Mouse (Mus musculus): Measurements from ENCODE around the gene Tmem184b. TPM values are rescaled to one million over a fixed set of nuclear protein-coding genes. Genes with fewer than 3 reads are reported as not detected.
A peak's percentile ranks its signal among the peaks of the same experiment; 100 is the strongest.

Gene Tmem184b
- polyA plus RNA-seq, 1 experiment, result 69.0 TPM

- 62% methylated on average over 6 of the region's 6 CpGs for WGBS
- H3K4me1 ChIP-seq (ENCODE audit: control insufficient read depth, insufficient read depth, low read length), result peaks cover 13% of the 10 kb centered on the region
- H3K4me3 ChIP-seq (ENCODE audit: insufficient read depth, low read depth, low read length), result no peak overlapping the region
These were observed 80.2 kb downstream of the Tmem184b start for GRCm38 (mm10) chr15:79322991-79323790.

GRCm38 (mm10) chr15:79322281-79322990, 80.9 kb downstream of the Tmem184b start:
- peaks cover 13% of the 10 kb centered on the region for H3K4me1 ChIP-seq (ENCODE audit: control insufficient read depth, insufficient read depth, low read length)
- no peaks in the 10 kb centered on the region for H3K36me3 ChIP-seq (ENCODE audit: control insufficient read depth, insufficient read depth, low read length)
- DNase-seq, result peak; percentile 31
- no peak for TF ChIP-seq CTCF (conservative IDR thresholded peaks at IDR 0.05; ENCODE audit: insufficient read depth, insufficient read length, low read depth, low read length)
- no peak for TF ChIP-seq POLR2A (IDR thresholded peaks at IDR 0.05; ENCODE audit: low read depth, low read length)
- H3K4me3 ChIP-seq (ENCODE audit: insufficient read depth, low read depth, low read length), result no peak overlapping the region
- WGBS, result 54% methylated on average over 11 of the region's 11 CpGs
- H3K27ac ChIP-seq (ENCODE audit: insufficient read depth, low read depth, low read length), result peak overlapping the region; percentile 65; the same call in 1 of the 2 replicates
- no peaks in the 10 kb centered on the region for H3K27me3 ChIP-seq (replicated peaks; ENCODE audit: control insufficient read depth, insufficient read depth, low read length)

More at GRCm38 (mm10) chr15:79322991-79323790, 80.2 kb downstream of the Tmem184b start:
- TF ChIP-seq POLR2A (IDR thresholded peaks at IDR 0.05; ENCODE audit: low read depth, low read length) (no peak), CTCF (conservative IDR thresholded peaks at IDR 0.05; ENCODE audit: insufficient read depth, insufficient read length, low read depth, low read length) (no peak)
- no peaks in the 10 kb centered on the region for H3K27me3 ChIP-seq (replicated peaks; ENCODE audit: control insufficient read depth, insufficient read depth, low read length)
- H3K27ac ChIP-seq (ENCODE audit: insufficient read depth, low read depth, low read length), result peak overlapping the region; percentile 65; the same call in 1 of the 2 replicates
- H3K36me3 ChIP-seq (ENCODE audit: control insufficient read depth, insufficient read depth, low read length), result no peaks in the 10 kb centered on the region
- DNase-seq, result peak; percentile 94

DNA sequence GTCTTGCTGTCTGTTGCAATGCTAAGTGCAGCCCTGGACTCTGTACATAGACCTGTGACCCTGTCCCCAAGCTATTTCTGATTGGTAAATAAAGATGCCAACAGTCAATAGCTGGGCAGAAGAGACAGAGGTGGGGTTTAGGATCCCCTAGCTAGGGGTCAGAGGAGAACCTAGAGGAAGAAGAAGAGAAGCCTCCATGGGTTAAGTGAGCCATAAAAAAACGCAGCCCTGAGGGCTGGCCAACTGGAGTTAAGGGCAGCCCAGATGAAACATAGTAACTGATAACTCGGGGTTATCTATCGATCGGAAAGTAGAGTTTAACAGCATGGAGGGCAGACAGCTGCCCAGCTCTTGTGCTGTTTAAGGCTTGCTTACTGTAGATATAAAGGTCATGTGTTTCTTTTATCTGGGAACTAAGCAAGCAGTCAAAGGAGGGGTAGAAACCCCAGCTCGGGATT, 81.6 kb downstream of the Tmem184b start:
- peaks cover 9% of the 10 kb centered on the region for H3K4me1 ChIP-seq (ENCODE audit: control insufficient read depth, insufficient read depth, low read length)
- no peaks in the 10 kb centered on the region for H3K27me3 ChIP-seq (replicated peaks; ENCODE audit: control insufficient read depth, insufficient read depth, low read length)
- no peak for TF ChIP-seq CTCF (conservative IDR thresholded peaks at IDR 0.05; ENCODE audit: insufficient read depth, insufficient read length, low read depth, low read length)
- TF ChIP-seq POLR2A (IDR thresholded peaks at IDR 0.05; ENCODE audit: low read depth, low read length), result no peak
- H3K4me3 ChIP-seq (ENCODE audit: insufficient read depth, low read depth, low read length), result no peak overlapping the region
- no peak overlapping the region; the same call in 1 of the 2 replicates for H3K27ac ChIP-seq (ENCODE audit: insufficient read depth, low read depth, low read length)
- H3K36me3 ChIP-seq (ENCODE audit: control insufficient read depth, insufficient read depth, low read length), result no peaks in the 10 kb centered on the region
- 72% methylated on average over 5 of the region's 5 CpGs for WGBS
- DNase-seq, result no peak

DNA sequence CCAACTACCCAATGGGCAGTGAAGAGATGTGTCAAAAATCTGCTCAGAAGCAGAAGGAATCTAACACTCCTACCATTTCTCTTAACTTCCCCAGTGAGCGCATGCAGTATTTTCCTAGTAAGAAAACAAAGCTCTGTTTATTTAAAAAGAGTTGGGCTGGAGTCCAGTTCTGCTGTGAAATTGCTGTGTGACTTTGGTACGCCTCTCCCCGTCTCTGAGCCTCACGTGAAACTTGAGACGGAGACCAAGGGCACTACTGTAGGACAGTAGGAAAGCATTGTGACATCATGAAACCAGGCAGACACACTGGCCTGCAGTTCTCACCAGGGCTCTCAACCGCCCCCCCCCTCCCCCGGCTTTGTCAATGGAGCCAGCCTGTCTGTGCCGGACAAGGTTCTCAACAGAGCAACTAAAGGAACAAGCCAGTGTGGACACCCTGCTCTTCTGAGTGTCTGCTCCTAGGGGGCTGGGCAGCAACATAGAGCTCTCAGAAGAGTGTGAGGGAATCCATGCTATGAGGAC, 89.5 kb downstream of the Tmem184b start:
- H3K27me3 ChIP-seq (replicated peaks; ENCODE audit: control insufficient read depth, insufficient read depth, low read length), result no peaks in the 10 kb centered on the region
- H3K4me3 ChIP-seq (ENCODE audit: insufficient read depth, low read depth, low read length), result no peak overlapping the region
- H3K27ac ChIP-seq (ENCODE audit: insufficient read depth, low read depth, low read length), result no peak overlapping the region
- peaks cover 2% of the 10 kb centered on the region; the same call in 1 of the 2 replicates for H3K36me3 ChIP-seq (ENCODE audit: control insufficient read depth, insufficient read depth, low read length)
- H3K4me1 ChIP-seq (ENCODE audit: control insufficient read depth, insufficient read depth, low read length), result no peaks in the 10 kb centered on the region
- TF ChIP-seq POLR2A (IDR thresholded peaks at IDR 0.05; ENCODE audit: low read depth, low read length), result no peak
- no peak for TF ChIP-seq CTCF (conservative IDR thresholded peaks at IDR 0.05; ENCODE audit: insufficient read depth, insufficient read length, low read depth, low read length)
- DNase-seq, result no peak
- WGBS, result 80% methylated on average over 8 of the region's 8 CpGs

Other genes with a start within 250 kb of the Tmem184b start
- gene Sox10, start 238.3 kb downstream of the Tmem184b start, polyA plus RNA-seq (2012; rRNA removed), result 0.75 and 1.2 TPM in 2 replicates
- 29.8 and 31.4 TPM in 2 replicates for gene Pick1, start 174.4 kb downstream of the Tmem184b start, polyA plus RNA-seq (2012; rRNA removed)
- 0.04 and 0.11 TPM in 2 replicates for gene Gm49486, start 174.2 kb downstream of the Tmem184b start, polyA plus RNA-seq (2012; rRNA removed)
- 0.23 and 0.49 TPM in 2 replicates for gene Slc16a8, start 148.8 kb downstream of the Tmem184b start, polyA plus RNA-seq (2012; rRNA removed)
- 113 and 170 TPM in 2 replicates for gene Baiap2l2, start 118.0 kb downstream of the Tmem184b start, polyA plus RNA-seq (2012; rRNA removed)
- gene Pla2g6, start 75.2 kb downstream of the Tmem184b start, polyA plus RNA-seq (2012; rRNA removed), result 24.6 and 28.7 TPM in 2 replicates
- gene Maff, start 56.9 kb downstream of the Tmem184b start, polyA plus RNA-seq (2012; rRNA removed), result 1.2 and 1.3 TPM in 2 replicates
- gene Csnk1e, start 52.0 kb upstream of the Tmem184b start, polyA plus RNA-seq (2012; rRNA removed), result 31.5 and 34.9 TPM in 2 replicates
- 0.05 and 0.08 TPM in 2 replicates for gene Kcnj4, start 101.7 kb upstream of the Tmem184b start, polyA plus RNA-seq (2012; rRNA removed)
- 5.9 and 7.8 TPM in 2 replicates for gene Kdelr3, start 112.8 kb upstream of the Tmem184b start, polyA plus RNA-seq (2012; rRNA removed)
- gene Ddx17, start 143.2 kb upstream of the Tmem184b start, polyA plus RNA-seq (2012; rRNA removed), result 148 and 160 TPM in 2 replicates
- gene Dmc1, start 201.5 kb upstream of the Tmem184b start, polyA plus RNA-seq (2012; rRNA removed), result 0.12 TPM in 1 of 2 replicates, not detected in the other

Measured in kidney, adult 2 months (tissue).